Mouse (Mus musculus) midbrain, embryonic 13.5 days (tissue): ENCODE results near the gene Arntl2. TPM values are rescaled to one million over a fixed set of nuclear protein-coding genes. Genes with fewer than 3 reads are reported as not detected.

Experiments used
- ATAC-seq: fragments of 200-750 bp; cut with Nextera tagmentation; 2 replicates; pipeline ENCODE4 v1.8.0; 2017; ENCODE audit warnings: mild to moderate bottlenecking, moderate TSS enrichment, moderate library complexity
- H3K27ac ChIP-seq: fragments of 300-500 bp; sonication (generic); 2 replicates; pipeline ENCODE4 v1.5.1; 2015; ENCODE audit warnings: inconsistent platforms, mild to moderate bottlenecking, moderate library complexity
- H3K27me3 ChIP-seq: fragments of 300-500 bp; sonication (generic); 2 replicates; pipeline ENCODE4 v1.6.1; 2015; ENCODE audit warnings: mild to moderate bottlenecking, inconsistent platforms
- H3K36me3 ChIP-seq: fragments of 300-500 bp; sonication (generic); 2 replicates; pipeline ENCODE4 v1.6.1; 2015; ENCODE audit warnings: mild to moderate bottlenecking, inconsistent platforms
- H3K4me1 ChIP-seq: fragments of 300-500 bp; sonication (generic); replicated peaks from 2 replicates; pipeline ENCODE4 v1.6.1; 2015; ENCODE audit warnings: inconsistent platforms
- H3K4me2 ChIP-seq: fragments of 300-500 bp; sonication (generic); replicated peaks from 2 replicates; pipeline ENCODE4 v1.6.1; 2015; ENCODE audit warnings: moderate library complexity, mild to moderate bottlenecking, inconsistent platforms
- H3K4me3 ChIP-seq: fragments of 300-500 bp; sonication (generic); replicated peaks from 2 replicates; pipeline ENCODE4 v1.5.1; 2015; ENCODE audit warnings: mild to moderate bottlenecking, inconsistent platforms
- H3K9ac ChIP-seq: fragments of 300-500 bp; sonication (generic); replicated peaks from 2 replicates; pipeline ENCODE4 v1.6.1; 2015; ENCODE audit warnings: mild to moderate bottlenecking, inconsistent platforms
- H3K9me3 ChIP-seq: fragments of 300-500 bp; sonication (generic); 2 replicates; pipeline ENCODE4 v1.6.1; 2016; ENCODE audit warnings: mild to moderate bottlenecking, inconsistent platforms
- WGBS: fragments of 180-500 bp; shearing (Covaris S2); methylation state at CpG from one replicate; pipeline ENCODE4 v1.1.7; 2015; 5-methylcytosine and 5-hydroxymethylcytosine counted together
- polyA plus RNA-seq: library from polyadenylated mRNA; unstranded; fragments of >200 nt; fragmentation: Nextera tagmentation; extraction: Ambion mirVana; gene quantifications from 2 replicates; pipeline ENCODE4 v1.2.1, GENCODE M21; 2015

Arntl2 gene
- polyA plus RNA-seq, 1 experiment from 2014 or later, result 2.6 TPM

GRCm38 (mm10) chr6:146835784-146836183, 39.9 kb downstream of the Arntl2 start:
- no peaks in the 10 kb centered on the region for H3K36me3 ChIP-seq
- H3K27me3 ChIP-seq, result no peaks in the 10 kb centered on the region
- H3K9ac ChIP-seq, result no peak overlapping the region
- H3K4me2 ChIP-seq, result no peak overlapping the region
- H3K27ac ChIP-seq, result no peak overlapping the region
- WGBS, result 35% methylated on average over 4 of the region's 4 CpGs
- no peaks in the 10 kb centered on the region for H3K9me3 ChIP-seq
- H3K4me3 ChIP-seq, result no peak overlapping the region
- ATAC-seq, result no peak
- no peaks in the 10 kb centered on the region for H3K4me1 ChIP-seq

- Histone ChIP-seq H3K9ac (no peak overlapping the region), H3K27me3 (no peaks in the 10 kb centered on the region), H3K4me2 (no peak overlapping the region), H3K9me3 (no peaks in the 10 kb centered on the region), H3K4me3 (no peak overlapping the region), H3K27ac (no peak overlapping the region), H3K36me3 (no peaks in the 10 kb centered on the region), H3K4me1 (no peaks in the 10 kb centered on the region)
- ATAC-seq, result no peak
- WGBS, result 90% methylated on average over 7 of the region's 7 CpGs
Observed at GRCm38 (mm10) chr6:146837316-146837715, 41.5 kb downstream of the Arntl2 start.

GRCm38 (mm10) chr6:146838366-146838765, 42.5 kb downstream of the Arntl2 start:
- no peak overlapping the region for H3K4me2 ChIP-seq
- 95% methylated on average over 5 of the region's 5 CpGs for WGBS
- no peaks in the 10 kb centered on the region for H3K4me1 ChIP-seq
- H3K9ac ChIP-seq, result no peak overlapping the region
- no peak overlapping the region for H3K27ac ChIP-seq
- no peaks in the 10 kb centered on the region for H3K36me3 ChIP-seq
- ATAC-seq, result no peak
- no peaks in the 10 kb centered on the region for H3K27me3 ChIP-seq
- H3K4me3 ChIP-seq, result no peak overlapping the region
- no peaks in the 10 kb centered on the region for H3K9me3 ChIP-seq

GRCm38 (mm10) chr6:146838863-146839262, 43.0 kb downstream of the Arntl2 start:
- Histone ChIP-seq H3K4me2 (no peak overlapping the region), H3K36me3 (no peaks in the 10 kb centered on the region), H3K4me3 (no peak overlapping the region), H3K27me3 (no peaks in the 10 kb centered on the region), H3K27ac (no peak overlapping the region), H3K4me1 (no peaks in the 10 kb centered on the region), H3K9ac (no peak overlapping the region), H3K9me3 (no peaks in the 10 kb centered on the region)
- ATAC-seq, result no peak
- WGBS, result 92% methylated on average over 4 of the region's 4 CpGs

- no peak for ATAC-seq
- Histone ChIP-seq H3K4me1 (0 out of 2 replicates have a peak, but pooled peaks cover 5% of the 10 kb centered on the region), H3K4me3 (no peak overlapping the region), H3K27me3 (no peaks in the 10 kb centered on the region), H3K9ac (no peak overlapping the region), H3K9me3 (no peaks in the 10 kb centered on the region), H3K27ac (no peak overlapping the region), H3K36me3 (no peaks in the 10 kb centered on the region), H3K4me2 (no peak overlapping the region)
- WGBS, result 82% methylated on average over 6 of the region's 6 CpGs
Observed at GRCm38 (mm10) chr6:146844867-146845266, 49.0 kb downstream of the Arntl2 start.

- H3K4me3 ChIP-seq, result no peak overlapping the region
- no peaks in the 10 kb centered on the region for H3K9me3 ChIP-seq
- no peak overlapping the region for H3K4me2 ChIP-seq
- WGBS, result 67% methylated on average over 5 of the region's 5 CpGs
- no peak overlapping the region for H3K27ac ChIP-seq
- H3K36me3 ChIP-seq, result no peaks in the 10 kb centered on the region
- H3K9ac ChIP-seq, result no peak overlapping the region
- H3K4me1 ChIP-seq, result peaks cover 5% of the 10 kb centered on the region; the same call in 1 of the 2 replicates
- no peak for ATAC-seq
- H3K27me3 ChIP-seq, result no peaks in the 10 kb centered on the region
Observed at GRCm38 (mm10) chr6:146845347-146845746, 49.5 kb downstream of the Arntl2 start.

GRCm38 (mm10) chr6:146845961-146846750, 50.3 kb downstream of the Arntl2 start:
- Histone ChIP-seq H3K27ac (no peak overlapping the region), H3K4me3 (no peak overlapping the region), H3K4me1 (peaks cover 5% of the 10 kb centered on the region; the same call in 1 of the 2 replicates), H3K4me2 (no peak overlapping the region), H3K9ac (no peak overlapping the region), H3K9me3 (no peaks in the 10 kb centered on the region), H3K36me3 (no peaks in the 10 kb centered on the region), H3K27me3 (no peaks in the 10 kb centered on the region)
- ATAC-seq, result no peak
- 83% methylated on average over 15 of the region's 15 CpGs for WGBS

- H3K4me3 ChIP-seq, result no peak overlapping the region
- H3K4me1 ChIP-seq, result peaks cover 5% of the 10 kb centered on the region; the same call in 1 of the 2 replicates
- H3K27ac ChIP-seq, result no peak overlapping the region
- WGBS, result 77% methylated on average over 3 of the region's 3 CpGs
- ATAC-seq, result no peak
- no peaks in the 10 kb centered on the region for H3K9me3 ChIP-seq
- H3K4me2 ChIP-seq, result no peak overlapping the region
- no peaks in the 10 kb centered on the region for H3K27me3 ChIP-seq
- no peaks in the 10 kb centered on the region for H3K36me3 ChIP-seq
- no peak overlapping the region for H3K9ac ChIP-seq
Observed at GRCm38 (mm10) chr6:146847402-146847801, 51.5 kb downstream of the Arntl2 start.

- H3K9ac ChIP-seq, result no peak overlapping the region
- H3K27ac ChIP-seq, result no peak overlapping the region
- no peaks in the 10 kb centered on the region for H3K36me3 ChIP-seq
- no peaks in the 10 kb centered on the region for H3K9me3 ChIP-seq
- H3K4me1 ChIP-seq, result peaks cover 5% of the 10 kb centered on the region; the same call in 1 of the 2 replicates
- no peak for ATAC-seq
- no peak overlapping the region for H3K4me3 ChIP-seq
- H3K27me3 ChIP-seq, result no peaks in the 10 kb centered on the region
- no peak overlapping the region for H3K4me2 ChIP-seq
- WGBS, result 94% methylated on average over 3 of the region's 3 CpGs
Observed at GRCm38 (mm10) chr6:146848281-146848680, 52.4 kb downstream of the Arntl2 start.

- 74% methylated on average over 4 of the region's 4 CpGs for WGBS
- Histone ChIP-seq H3K4me3 (no peak within 1 kb of the TSS), H3K27me3 (no peaks in the 10 kb centered on the region), H3K9me3 (no peaks in the 10 kb centered on the region), H3K9ac (no peak within 1 kb of the TSS), H3K36me3 (no peaks in the 10 kb centered on the region), H3K4me1 (peaks cover 5% of the 10 kb centered on the region; the same call in 1 of the 2 replicates), H3K4me2 (no peak within 1 kb of the TSS), H3K27ac (no peak within 1 kb of the TSS)
- no peak for ATAC-seq
Observed at GRCm38 (mm10) chr6:146850050-146850449, 54.2 kb downstream of the Arntl2 start, which contains the start of gene Smco2. Smco2 (plus strand) TSS chr6:146850104.

GRCm38 (mm10) chr6:146851916-146852315, 56.1 kb downstream of the Arntl2 start:
- no peaks in the 10 kb centered on the region; the same call in 1 of the 2 replicates for H3K4me1 ChIP-seq
- WGBS, result 84% methylated on average over 3 of the region's 3 CpGs
- H3K9me3 ChIP-seq, result no peaks in the 10 kb centered on the region
- no peak overlapping the region for H3K27ac ChIP-seq
- no peak overlapping the region for H3K4me3 ChIP-seq
- no peaks in the 10 kb centered on the region for H3K27me3 ChIP-seq
- H3K36me3 ChIP-seq, result no peaks in the 10 kb centered on the region
- no peak overlapping the region for H3K4me2 ChIP-seq
- ATAC-seq, result no peak
- no peak overlapping the region for H3K9ac ChIP-seq

GRCm38 (mm10) chr6:146852739-146853138, 56.9 kb downstream of the Arntl2 start:
- Histone ChIP-seq H3K9me3 (no peaks in the 10 kb centered on the region), H3K4me3 (no peak overlapping the region), H3K36me3 (no peaks in the 10 kb centered on the region), H3K4me2 (no peak overlapping the region), H3K9ac (no peak overlapping the region), H3K27ac (no peak overlapping the region), H3K27me3 (no peaks in the 10 kb centered on the region), H3K4me1 (no peaks in the 10 kb centered on the region; the same call in 1 of the 2 replicates)
- 86% methylated on average over 4 of the region's 4 CpGs for WGBS
- ATAC-seq, result no peak
